Mouse (Mus musculus) left cerebral cortex, adult 2 months (tissue): ENCODE results near the gene Itgb1bp1. TPM values are rescaled to one million over a fixed set of nuclear protein-coding genes. Genes with fewer than 3 reads are reported as not detected.
A peak's percentile ranks its signal among the peaks of the same experiment; 100 is the strongest.

Source experiments
- DNase-seq, 2 experiments: peaks; one replicate each; pipeline ENCODE4 v3.0.0; 2021 to 2022; ENCODE audit warnings: low spot score in 2 of 2, mixed read lengths in 1 of 2; ENCODE audit errors: extremely low spot score in 1 of 2
- H3K27ac ChIP-seq: fragments of 200-600 bp; 2 replicates; pipeline ENCODE4 v1.8.1; 2022
- H3K4me3 ChIP-seq: fragments of 200-600 bp; 2 replicates; pipeline ENCODE4 v1.8.1; 2022
- CTCF ChIP-seq: fragments of 200-600 bp; IDR thresholded peaks from 2 replicates; pipeline ENCODE4 v1.8.1; 2022; ENCODE audit warnings: antibody characterized with exemption, mild to moderate bottlenecking, moderate library complexity
- intact Hi-C: fragments of 180-260 bp; cut with DNase I; formaldehyde crosslinking; loops from one replicate; pipeline ENCODE4 v1.15.1; 2025
- total RNA-seq, 2 experiments: library from RNA; stranded (reverse); gene quantifications; 2 replicates each; pipeline ENCODE4 v1.2.3; 2021

The Itgb1bp1 gene
- total RNA-seq, 2 experiments from 2014 or later, result 33.4 to 34.3 TPM

GRCm38 (mm10) chr12:21229076-21229918 lies 56.8 kb downstream of the Itgb1bp1 start:
- TF ChIP-seq CTCF, result no peak
- Histone ChIP-seq H3K4me3 (no peak overlapping the region), H3K27ac (peak overlapping the region; percentile 2; the same call in 1 of the 2 replicates)
- no peak for DNase-seq
- intact Hi-C loops, result no loop called here

- no peak overlapping the region for H3K4me3 ChIP-seq
- no peak for TF ChIP-seq CTCF
- no peak for DNase-seq
- intact Hi-C loops, result no loop called here
- H3K27ac ChIP-seq, result no peak overlapping the region
Observed at GRCm38 (mm10) chr12:21228650-21229049, 57.4 kb downstream of the Itgb1bp1 start.

- intact Hi-C loops, result loop anchor here (1.0 kb wide), 1 partner anchor 116 kb away; no protein-coding TSS in a partner anchor
- DNase-seq, result no peak
Observed at GRCm38 (mm10) chr12:21227076-21227980, 58.8 kb downstream of the Itgb1bp1 start.

GRCm38 (mm10) chr12:21226316-21226715 lies 59.8 kb downstream of the Itgb1bp1 start:
- DNase-seq, result no peak
- Histone ChIP-seq H3K27ac (peak overlapping the region; percentile 69), H3K4me3 (no peak overlapping the region)
- intact Hi-C loops, result no loop called here
- no peak for TF ChIP-seq CTCF

More at GRCm38 (mm10) chr12:21227076-21227980, 58.8 kb downstream of the Itgb1bp1 start:
- Histone ChIP-seq H3K27ac (peak overlapping the region; percentile 69), H3K4me3 (no peak overlapping the region)
- peak; percentile 56 for TF ChIP-seq CTCF

GRCm38 (mm10) chr12:21225358-21225757 lies 60.7 kb downstream of the Itgb1bp1 start:
- TF ChIP-seq CTCF, result no peak
- H3K27ac ChIP-seq, result no peak overlapping the region
- H3K4me3 ChIP-seq, result no peak overlapping the region
- DNase-seq, result no peak
- intact Hi-C loops, result no loop called here

- Histone ChIP-seq H3K27ac (no peak overlapping the region), H3K4me3 (no peak overlapping the region)
- DNase-seq, result no peak
- TF ChIP-seq CTCF, result no peak
- intact Hi-C loops, result no loop called here
Observed at GRCm38 (mm10) chr12:21223923-21224322, 62.2 kb downstream of the Itgb1bp1 start.

- intact Hi-C loops, result no loop called here
- no peak for DNase-seq
- Histone ChIP-seq H3K4me3 (no peak overlapping the region), H3K27ac (peak overlapping the region; percentile 55; the same call in 1 of the 2 replicates)
- peak; percentile 16; the same call in 1 of the 2 replicates for TF ChIP-seq CTCF
Observed at GRCm38 (mm10) chr12:21220596-21220995, 65.5 kb downstream of the Itgb1bp1 start.

GRCm38 (mm10) chr12:21217776-21218444 lies 68.2 kb downstream of the Itgb1bp1 start:
- no peak for TF ChIP-seq CTCF
- no peak for DNase-seq
- intact Hi-C loops, result no loop called here
- no peak overlapping the region for H3K4me3 ChIP-seq
- peak overlapping the region; percentile 32; the same call in 1 of the 2 replicates for H3K27ac ChIP-seq

GRCm38 (mm10) chr12:21214551-21215165 lies 71.4 kb downstream of the Itgb1bp1 start:
- no peak overlapping the region for H3K27ac ChIP-seq
- no peak for TF ChIP-seq CTCF
- intact Hi-C loops, result no loop called here
- H3K4me3 ChIP-seq, result no peak overlapping the region
- DNase-seq, result no peak

GRCm38 (mm10) chr12:21212876-21213275 lies 73.2 kb downstream of the Itgb1bp1 start:
- intact Hi-C loops, result no loop called here
- Histone ChIP-seq H3K27ac (no peak overlapping the region), H3K4me3 (no peak overlapping the region)
- DNase-seq, result no peak
- TF ChIP-seq CTCF, result no peak

GRCm38 (mm10) chr12:21209273-21209672 lies 76.8 kb downstream of the Itgb1bp1 start:
- Histone ChIP-seq H3K27ac (peak overlapping the region; percentile 41; the same call in 1 of the 2 replicates), H3K4me3 (no peak overlapping the region)
- intact Hi-C loops, result loop anchor here (5.0 to 10.0 kb wide), 2 partner anchors 74 to 97 kb away; no protein-coding TSS in a partner anchor
- TF ChIP-seq CTCF, result no peak
- no peak for DNase-seq
